Mouse (Mus musculus) E14TG2a.4 (cell line): ENCODE results near the gene Agap1.

Experiments
- H3K27me3 ChIP-seq: 2 replicates; pipeline ENCODE4 v1.6.1; 2014; ENCODE audit warnings: low read length, control low read depth; ENCODE audit not compliant: insufficient read depth
- H3K36me3 ChIP-seq: 2 replicates; pipeline ENCODE4 v1.6.1; 2014; ENCODE audit warnings: low read length, control low read depth; ENCODE audit not compliant: insufficient read depth
- H3K4me1 ChIP-seq: replicated peaks from 2 replicates; pipeline ENCODE4 v1.6.1; 2014; ENCODE audit warnings: low read depth, low read length, control low read depth
- H3K4me3 ChIP-seq: replicated peaks from 2 replicates; pipeline ENCODE4 v1.5.1; 2014; ENCODE audit warnings: mild to moderate bottlenecking, low read length
- H3K9me3 ChIP-seq: 2 replicates; pipeline ENCODE4 v1.6.1; 2014; ENCODE audit warnings: low read length, control low read depth
- CTCF ChIP-seq: conservative IDR thresholded peaks from 2 replicates; pipeline ENCODE4 v1.5.1; 2014; ENCODE audit warnings: low read length
- NANOG ChIP-seq: IDR thresholded peaks from 2 replicates; pipeline ENCODE4 v1.6.1; 2014; ENCODE audit warnings: borderline replicate concordance, low read length, mixed read lengths
- POU5F1 ChIP-seq: IDR thresholded peaks from 2 replicates; pipeline ENCODE4 v1.6.1; 2014; ENCODE audit warnings: low read length, borderline replicate concordance

Agap1 gene

GRCm38 (mm10) chr1:89705670-89706069 is 251.1 kb downstream of the Agap1 start:
- Histone ChIP-seq H3K36me3 (peaks cover 28% of the 10 kb centered on the region), H3K27me3 (no peaks in the 10 kb centered on the region), H3K4me3 (no peak overlapping the region), H3K4me1 (0 out of 2 replicates have a peak, but pooled peaks cover 6% of the 10 kb centered on the region), H3K9me3 (no peaks in the 10 kb centered on the region)
- TF ChIP-seq POU5F1 (no peak), CTCF (no peak), NANOG (no peak)

GRCm38 (mm10) chr1:89706862-89707261 is 252.3 kb downstream of the Agap1 start:
- 0 out of 2 replicates have a peak, but pooled peaks cover 6% of the 10 kb centered on the region for H3K4me1 ChIP-seq
- H3K36me3 ChIP-seq, result peaks cover 20% of the 10 kb centered on the region
- no peaks in the 10 kb centered on the region for H3K9me3 ChIP-seq
- no peaks in the 10 kb centered on the region for H3K27me3 ChIP-seq
- TF ChIP-seq NANOG, result no peak
- TF ChIP-seq CTCF, result no peak
- no peak for TF ChIP-seq POU5F1
- no peak overlapping the region for H3K4me3 ChIP-seq

DNA sequence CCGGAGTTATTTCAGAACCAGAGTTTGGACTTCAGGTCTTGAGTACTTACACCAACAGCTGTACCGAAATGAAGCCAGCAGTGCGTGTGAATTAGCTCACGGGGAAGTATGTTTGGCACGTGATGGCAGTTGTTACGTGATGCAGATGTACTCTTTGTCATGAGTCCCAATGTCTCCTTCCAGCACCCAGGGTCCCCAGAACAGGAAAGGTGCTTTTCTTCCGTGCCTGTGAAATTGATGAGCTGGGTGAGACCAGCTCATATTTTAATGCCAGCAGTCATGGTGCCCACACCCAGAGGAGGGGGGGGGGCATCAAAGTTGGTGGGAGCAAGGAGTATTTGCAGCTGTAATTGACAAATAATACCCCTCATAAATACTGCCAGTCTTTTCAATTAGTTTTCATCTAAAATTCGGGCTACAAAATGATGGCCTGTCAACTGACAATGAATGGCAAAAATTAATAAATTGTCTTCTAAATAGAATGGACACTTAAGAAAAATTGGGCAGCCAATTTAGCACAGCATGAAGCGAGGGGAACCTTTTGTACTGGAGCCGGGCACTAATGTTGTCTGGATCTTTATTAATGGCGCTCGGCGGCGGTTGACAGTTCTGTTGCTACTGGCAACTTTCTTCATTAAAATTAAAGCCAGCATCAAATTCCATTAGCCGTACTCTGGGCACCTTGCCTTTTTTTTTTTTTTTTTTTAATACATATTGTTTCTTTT is 253.3 kb downstream of the Agap1 start:
- H3K27me3 ChIP-seq, result no peaks in the 10 kb centered on the region
- TF ChIP-seq POU5F1 (no peak), NANOG (no peak), CTCF (no peak)
- H3K36me3 ChIP-seq, result peaks cover 27% of the 10 kb centered on the region
- no peak overlapping the region for H3K4me3 ChIP-seq
- 0 out of 2 replicates have a peak, but pooled peaks cover 6% of the 10 kb centered on the region for H3K4me1 ChIP-seq
- H3K9me3 ChIP-seq, result no peaks in the 10 kb centered on the region

GRCm38 (mm10) chr1:89709824-89710223 is 255.2 kb downstream of the Agap1 start:
- H3K27me3 ChIP-seq, result no peaks in the 10 kb centered on the region
- peaks cover 27% of the 10 kb centered on the region for H3K36me3 ChIP-seq
- no peak for TF ChIP-seq NANOG
- no peak for TF ChIP-seq CTCF
- no peak for TF ChIP-seq POU5F1
- H3K9me3 ChIP-seq, result no peaks in the 10 kb centered on the region
- H3K4me1 ChIP-seq, result peaks cover 8% of the 10 kb centered on the region; the same call in 1 of the 2 replicates
- no peak overlapping the region for H3K4me3 ChIP-seq

GRCm38 (mm10) chr1:89713681-89714080 is 259.1 kb downstream of the Agap1 start:
- no peak for TF ChIP-seq NANOG
- no peak for TF ChIP-seq POU5F1
- TF ChIP-seq CTCF, result no peak
- Histone ChIP-seq H3K27me3 (no peaks in the 10 kb centered on the region), H3K4me1 (peaks cover 8% of the 10 kb centered on the region; the same call in 1 of the 2 replicates), H3K4me3 (no peak overlapping the region), H3K9me3 (no peaks in the 10 kb centered on the region), H3K36me3 (peaks cover 14% of the 10 kb centered on the region; the same call in 1 of the 2 replicates)

GRCm38 (mm10) chr1:89714165-89714980 is 259.8 kb downstream of the Agap1 start:
- no peaks in the 10 kb centered on the region for H3K9me3 ChIP-seq
- H3K4me3 ChIP-seq, result no peak overlapping the region
- TF ChIP-seq POU5F1 (no peak), NANOG (no peak), CTCF (no peak)
- peaks cover 7% of the 10 kb centered on the region; the same call in 1 of the 2 replicates for H3K36me3 ChIP-seq
- no peaks in the 10 kb centered on the region for H3K27me3 ChIP-seq
- H3K4me1 ChIP-seq, result peaks cover 8% of the 10 kb centered on the region; the same call in 1 of the 2 replicates

GRCm38 (mm10) chr1:89716234-89716633 is 261.6 kb downstream of the Agap1 start:
- H3K4me3 ChIP-seq, result no peak overlapping the region
- peaks cover 8% of the 10 kb centered on the region; the same call in 1 of the 2 replicates for H3K4me1 ChIP-seq
- no peaks in the 10 kb centered on the region for H3K9me3 ChIP-seq
- H3K36me3 ChIP-seq, result peaks cover 7% of the 10 kb centered on the region; the same call in 1 of the 2 replicates
- no peaks in the 10 kb centered on the region for H3K27me3 ChIP-seq
- TF ChIP-seq CTCF, result no peak
- TF ChIP-seq NANOG, result no peak
- TF ChIP-seq POU5F1, result no peak

- TF ChIP-seq NANOG, result no peak
- no peak for TF ChIP-seq CTCF
- TF ChIP-seq POU5F1, result no peak
- H3K4me3 ChIP-seq, result no peak overlapping the region
- H3K27me3 ChIP-seq, result no peaks in the 10 kb centered on the region
- H3K4me1 ChIP-seq, result peaks cover 8% of the 10 kb centered on the region; the same call in 1 of the 2 replicates
- peaks cover 6% of the 10 kb centered on the region; the same call in 1 of the 2 replicates for H3K36me3 ChIP-seq
- no peaks in the 10 kb centered on the region for H3K9me3 ChIP-seq
Measured at GRCm38 (mm10) chr1:89717100-89717499, 262.5 kb downstream of the Agap1 start.
